Mouse (Mus musculus): Measurements from ENCODE around the gene Omp. TPM values are rescaled to one million over a fixed set of nuclear protein-coding genes. Genes with fewer than 3 reads are reported as not detected.
A peak's percentile ranks its signal among the peaks of the same experiment; 100 is the strongest.

Gene Omp
- polyA plus RNA-seq, 1 experiment from 2014 or later, result 0.38 TPM

GRCm38 (mm10) chr7:98160041-98160740 lies 14.9 kb upstream of the Omp start:
- peaks cover 42% of the 10 kb centered on the region for H3K4me1 ChIP-seq (replicated peaks; ENCODE audit: insufficient read depth, low read length)
- H3K27ac ChIP-seq, result peak overlapping the region; percentile 83

GRCm38 (mm10) chr7:98158481-98158880 lies 13.2 kb upstream of the Omp start:
- DNase-seq (ENCODE audit: low spot score) (no peak), ATAC-seq (replicated peaks; ENCODE audit: low FRiP score, low read depth) (peak; percentile 76)
- Histone ChIP-seq H3K4me3 (replicated peaks; ENCODE audit: low read depth, low read length) (no peak overlapping the region), H3K27me3 (ENCODE audit: insufficient read depth, low read length) (no peaks in the 10 kb centered on the region), H3K27ac (peak overlapping the region; percentile 83), H3K36me3 (ENCODE audit: insufficient read depth, low read length) (no peaks in the 10 kb centered on the region), H3K4me2 (ENCODE audit: low read length) (no peak overlapping the region), H3K4me1 (replicated peaks; ENCODE audit: insufficient read depth, low read length) (peaks cover 30% of the 10 kb centered on the region; the same call in 1 of the 2 replicates), H3K9me3 (replicated peaks; ENCODE audit: low read length) (no peaks in the 10 kb centered on the region), H3K9ac (ENCODE audit: low read depth, low read length) (no peak overlapping the region)
- TF ChIP-seq CTCF (IDR thresholded peaks at IDR 0.05; ENCODE audit: low read depth), result no peak
- WGBS, result 32% methylated on average over 8 of the region's 8 CpGs

More at GRCm38 (mm10) chr7:98160041-98160740, 14.9 kb upstream of the Omp start:
- H3K9ac ChIP-seq (ENCODE audit: low read depth, low read length), result no peak overlapping the region
- H3K4me2 ChIP-seq (ENCODE audit: low read length), result no peak overlapping the region
- whole genome bisulfite sequencing, result 27% methylated on average over 8 of the region's 8 CpGs
- no peaks in the 10 kb centered on the region for H3K36me3 ChIP-seq (ENCODE audit: insufficient read depth, low read length)
- no peak for ATAC-seq (replicated peaks; ENCODE audit: low FRiP score, low read depth)
- H3K9me3 ChIP-seq (replicated peaks; ENCODE audit: low read length), result no peaks in the 10 kb centered on the region
- H3K4me3 ChIP-seq (replicated peaks; ENCODE audit: low read depth, low read length), result no peak overlapping the region
- no peaks in the 10 kb centered on the region for H3K27me3 ChIP-seq (ENCODE audit: insufficient read depth, low read length)
- TF ChIP-seq CTCF (IDR thresholded peaks at IDR 0.05; ENCODE audit: low read depth), result no peak
- no peak for DNase-seq (ENCODE audit: low spot score)

DNA sequence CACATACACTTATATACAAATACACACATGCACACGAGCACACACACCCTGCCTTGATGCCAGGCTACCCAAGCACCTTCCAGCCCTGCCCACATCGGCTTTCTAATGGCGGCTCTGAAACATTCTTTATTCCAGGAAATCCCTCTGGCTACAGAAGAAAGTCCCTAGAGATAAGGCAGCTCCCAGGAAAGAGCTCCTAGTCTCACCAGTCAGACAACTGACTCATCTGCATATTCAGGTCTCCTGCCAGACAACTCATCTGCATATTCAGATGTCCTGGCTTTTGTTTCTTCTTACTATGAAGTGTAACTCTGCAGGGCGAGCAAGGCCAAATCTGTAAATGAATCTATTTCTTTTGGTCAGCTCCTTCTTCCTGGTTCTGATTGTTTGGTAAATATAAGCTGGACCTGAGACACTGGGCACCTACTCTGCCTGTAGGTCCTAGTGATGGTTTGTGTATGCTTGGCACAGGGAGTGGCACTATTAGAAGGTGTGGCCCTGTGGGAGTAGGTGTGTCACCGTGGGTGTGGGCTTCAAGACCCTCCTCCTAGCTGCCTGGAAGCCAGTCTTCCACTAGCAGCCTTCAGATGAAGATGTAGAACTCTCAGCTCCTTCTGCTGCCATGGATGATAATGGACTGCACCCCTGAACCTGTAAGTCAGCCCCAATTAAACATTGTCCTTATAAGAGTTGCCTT lies 12.5 kb upstream of the Omp start:
- Histone ChIP-seq H3K9ac (ENCODE audit: low read depth, low read length) (no peak overlapping the region), H3K27me3 (ENCODE audit: insufficient read depth, low read length) (no peaks in the 10 kb centered on the region), H3K9me3 (replicated peaks; ENCODE audit: low read length) (no peaks in the 10 kb centered on the region), H3K4me2 (ENCODE audit: low read length) (no peak overlapping the region), H3K4me3 (replicated peaks; ENCODE audit: low read depth, low read length) (no peak overlapping the region), H3K27ac (peak overlapping the region; percentile 70), H3K36me3 (ENCODE audit: insufficient read depth, low read length) (no peaks in the 10 kb centered on the region), H3K4me1 (replicated peaks; ENCODE audit: insufficient read depth, low read length) (peaks cover 31% of the 10 kb centered on the region; the same call in 1 of the 2 replicates)
- ATAC-seq (replicated peaks; ENCODE audit: low FRiP score, low read depth) (no peak), DNase-seq (ENCODE audit: low spot score) (no peak)
- TF ChIP-seq CTCF (IDR thresholded peaks at IDR 0.05; ENCODE audit: low read depth), result no peak
- WGBS, result 59% methylated on average over 5 of the region's 5 CpGs

DNA sequence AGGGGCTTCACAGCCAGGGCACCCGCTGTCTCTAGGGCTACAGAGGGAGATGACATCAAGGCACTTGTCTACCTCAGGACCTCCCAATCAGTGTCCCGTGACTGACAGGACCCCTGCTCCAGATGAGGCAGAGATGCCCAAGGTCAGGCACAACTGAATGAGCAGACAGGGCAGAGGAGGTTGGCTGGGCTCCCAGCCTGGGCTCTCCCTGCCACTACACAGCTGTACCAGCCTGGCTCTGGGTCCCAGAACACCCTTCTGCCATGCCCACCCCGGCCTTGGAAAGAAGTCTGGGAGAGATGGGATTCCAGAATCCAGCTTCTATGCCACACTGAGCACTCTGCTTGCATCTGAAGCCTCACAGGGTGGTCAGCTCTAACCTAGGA lies 11.0 kb upstream of the Omp start:
- no peak for TF ChIP-seq CTCF (IDR thresholded peaks at IDR 0.05; ENCODE audit: low read depth)
- DNase-seq (ENCODE audit: low spot score) (no peak), ATAC-seq (replicated peaks; ENCODE audit: low FRiP score, low read depth) (no peak)
- Histone ChIP-seq H3K9me3 (replicated peaks; ENCODE audit: low read length) (no peaks in the 10 kb centered on the region), H3K9ac (ENCODE audit: low read depth, low read length) (no peak overlapping the region), H3K36me3 (ENCODE audit: insufficient read depth, low read length) (no peaks in the 10 kb centered on the region), H3K27ac (peak overlapping the region; percentile 2), H3K4me2 (ENCODE audit: low read length) (no peak overlapping the region), H3K27me3 (ENCODE audit: insufficient read depth, low read length) (no peaks in the 10 kb centered on the region), H3K4me3 (replicated peaks; ENCODE audit: low read depth, low read length) (no peak overlapping the region), H3K4me1 (replicated peaks; ENCODE audit: insufficient read depth, low read length) (peaks cover 32% of the 10 kb centered on the region; the same call in 1 of the 2 replicates)
- 64% methylated on average over 3 of the region's 3 CpGs for WGBS

GRCm38 (mm10) chr7:98155546-98156279 lies 10.4 kb upstream of the Omp start:
- Histone ChIP-seq H3K4me2 (ENCODE audit: low read length) (no peak overlapping the region), H3K27ac (peak overlapping the region; percentile 2; the same call in 1 of the 2 replicates), H3K4me1 (replicated peaks; ENCODE audit: insufficient read depth, low read length) (peaks cover 32% of the 10 kb centered on the region; the same call in 1 of the 2 replicates), H3K27me3 (ENCODE audit: insufficient read depth, low read length) (no peaks in the 10 kb centered on the region), H3K36me3 (ENCODE audit: insufficient read depth, low read length) (no peaks in the 10 kb centered on the region), H3K9ac (ENCODE audit: low read depth, low read length) (no peak overlapping the region), H3K9me3 (replicated peaks; ENCODE audit: low read length) (no peaks in the 10 kb centered on the region), H3K4me3 (replicated peaks; ENCODE audit: low read depth, low read length) (no peak overlapping the region)
- TF ChIP-seq CTCF (IDR thresholded peaks at IDR 0.05; ENCODE audit: low read depth), result peak; percentile 88
- 23% methylated on average over 7 of the region's 8 CpGs for whole genome bisulfite sequencing
- DNase-seq (ENCODE audit: low spot score) (peak; percentile 87), ATAC-seq (replicated peaks; ENCODE audit: low FRiP score, low read depth) (0 out of 2 replicates have a peak, but pooled peaks have one; percentile 23)

DNA sequence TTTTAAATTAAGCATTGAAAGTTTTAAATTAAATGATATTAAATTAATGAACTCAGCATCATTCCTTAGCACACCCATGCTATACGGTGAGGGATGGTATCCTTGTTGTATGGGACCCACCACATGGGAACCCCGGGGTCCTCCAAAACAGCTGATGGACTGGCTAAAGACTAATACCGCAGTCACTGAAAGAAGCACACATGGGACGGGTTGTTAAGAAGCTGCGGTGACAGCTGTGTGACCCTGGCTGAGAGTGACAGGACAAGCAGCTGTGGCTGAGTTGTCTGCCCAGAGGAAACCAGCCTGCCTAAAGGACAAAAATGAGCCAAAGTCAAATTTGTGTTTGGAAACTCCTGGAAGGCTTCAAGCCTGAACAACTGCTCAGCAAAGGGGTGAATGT lies 8.6 kb upstream of the Omp start:
- Histone ChIP-seq H3K4me3 (replicated peaks; ENCODE audit: low read depth, low read length) (no peak overlapping the region), H3K27ac (no peak overlapping the region), H3K36me3 (ENCODE audit: insufficient read depth, low read length) (no peaks in the 10 kb centered on the region), H3K9ac (ENCODE audit: low read depth, low read length) (no peak overlapping the region), H3K9me3 (replicated peaks; ENCODE audit: low read length) (no peaks in the 10 kb centered on the region), H3K27me3 (ENCODE audit: insufficient read depth, low read length) (no peaks in the 10 kb centered on the region), H3K4me1 (replicated peaks; ENCODE audit: insufficient read depth, low read length) (peaks cover 28% of the 10 kb centered on the region; the same call in 1 of the 2 replicates), H3K4me2 (ENCODE audit: low read length) (no peak overlapping the region)
- no peak for TF ChIP-seq CTCF (IDR thresholded peaks at IDR 0.05; ENCODE audit: low read depth)
- DNase-seq (ENCODE audit: low spot score) (no peak), ATAC-seq (replicated peaks; ENCODE audit: low FRiP score, low read depth) (no peak)
- WGBS, result 79% methylated on average over 5 of the region's 5 CpGs

Data from kidney, postnatal 0 days (tissue).